8 mouse cellular contexts compared by ENCODE assay signal in genomic region chr9:121371346-121371891, GRCm38 (mm10).
DNase-seq lines count a peak whose midpoint lies in the region; ATAC-seq lines count a peak whose summit lies in the region.

No protein-coding gene starts in this region.

- H3K36me3 ChIP-seq in midbrain, embryonic 15.5 days (replicated peaks) = no peaks in the 10 kb centered on the region
- H3K36me3 ChIP-seq in stomach, embryonic 14.5 days (ENCODE audit: control insufficient read depth, insufficient read depth, low read length) = no peaks in the 10 kb centered on the region

- H3K27me3 ChIP-seq in midbrain, embryonic 15.5 days (replicated peaks) = no peaks in the 10 kb centered on the region
- H3K27me3 ChIP-seq in stomach, embryonic 14.5 days (ENCODE audit: control insufficient read depth, insufficient read depth, low read length) = no peaks in the 10 kb centered on the region

- H3K4me3 ChIP-seq in midbrain, embryonic 15.5 days = peak overlapping the region; percentile 27
- peak overlapping the region; percentile 21 for H3K4me3 ChIP-seq in stomach, embryonic 14.5 days (ENCODE audit: low read depth, low read length)

- H3K4me1 ChIP-seq in midbrain, embryonic 15.5 days = peaks cover 45% of the 10 kb centered on the region
- H3K4me1 ChIP-seq in stomach, embryonic 14.5 days (ENCODE audit: control insufficient read depth, insufficient read depth, low read length) = peaks cover 20% of the 10 kb centered on the region

- DNase-seq in 3134 (ENCODE audit: extremely low read depth, insufficient read length, low spot score) (peak; percentile 79), ZHBTc4 (ENCODE audit: low read depth, low spot score) (peak; percentile 93), liver (peak; percentile 89)
- DNase-seq in embryo, embryonic 10 days (ENCODE audit: low spot score) = peak; percentile 83
- DNase-seq in gastrocnemius, postnatal 25 days = peak; percentile 90
- peak; percentile 68 for DNase-seq in hindlimb bud, embryonic 11.5 days (ENCODE audit: extremely low spot score, low read depth, low spot score)

- WGBS in midbrain, embryonic 15.5 days = 1% methylated on average over 18 of the region's 18 CpGs
- WGBS in stomach, embryonic 14.5 days = 2% methylated on average over 18 of the region's 18 CpGs

- H3K9me3 ChIP-seq in midbrain, embryonic 15.5 days = no peaks in the 10 kb centered on the region
- no peaks in the 10 kb centered on the region for H3K9me3 ChIP-seq in stomach, embryonic 14.5 days (ENCODE audit: control insufficient read depth, low read depth, low read length)

- H3K4me2 ChIP-seq in midbrain, embryonic 15.5 days = peak overlapping the region; percentile 52
- peak overlapping the region; percentile 42 for H3K4me2 ChIP-seq in stomach, embryonic 14.5 days (replicated peaks; ENCODE audit: low read depth, low read length)

- ATAC-seq in midbrain, embryonic 15.5 days (replicated peaks) = peak; percentile 78
- peak; percentile 94 for ATAC-seq in stomach, embryonic 14.5 days (ENCODE audit: insufficient number of reproducible peaks, insufficient read depth, low FRiP score, low read depth)

- H3K27ac ChIP-seq in midbrain, embryonic 15.5 days = peak overlapping the region; percentile 77
- peak overlapping the region; percentile 78 for H3K27ac ChIP-seq in stomach, embryonic 14.5 days (ENCODE audit: low read length)

- H3K9ac ChIP-seq in midbrain, embryonic 15.5 days = peak overlapping the region; percentile 26; the same call in 1 of the 2 replicates
- H3K9ac ChIP-seq in stomach, embryonic 14.5 days (replicated peaks; ENCODE audit: low read depth, low read length) = no peak overlapping the region

Comparison
In these comparisons a context has a peak if more than half of its experiments do, and no peak if none do; other contexts are left out.
1. Peak in every context shown above with its lines: DNase-seq, ATAC-seq, H3K4me3 ChIP-seq and H3K27ac ChIP-seq.